Mouse (Mus musculus) embryonic facial prominence, embryonic 12.5 days (tissue): Measurements from ENCODE around the gene Clic3. TPM values are rescaled to one million over a fixed set of nuclear protein-coding genes. Genes with fewer than 3 reads are reported as not detected.

Experiments
- ATAC-seq: fragments of 200-750 bp; cut with Nextera tagmentation; 2 replicates; pipeline ENCODE4 v1.8.0; 2017; ENCODE audit not compliant: insufficient number of reproducible peaks, insufficient read depth, low FRiP score, low TSS enrichment
- H3K27ac ChIP-seq: fragments of 300-500 bp; sonication (generic); 2 replicates; pipeline ENCODE4 v1.5.1; 2016; ENCODE audit warnings: mild to moderate bottlenecking
- H3K27me3 ChIP-seq: fragments of 300-500 bp; sonication (generic); 2 replicates; pipeline ENCODE4 v1.6.1; 2016; ENCODE audit warnings: mild to moderate bottlenecking, moderate library complexity
- H3K36me3 ChIP-seq: fragments of 300-500 bp; sonication (generic); 2 replicates; pipeline ENCODE4 v1.6.1; 2016; ENCODE audit warnings: mild to moderate bottlenecking
- H3K4me1 ChIP-seq: fragments of 300-500 bp; sonication (generic); 2 replicates; pipeline ENCODE4 v1.6.1; 2016
- H3K4me2 ChIP-seq: fragments of 300-500 bp; sonication (generic); replicated peaks from 2 replicates; pipeline ENCODE4 v1.6.1; 2016; ENCODE audit warnings: mild to moderate bottlenecking, moderate library complexity
- H3K4me3 ChIP-seq: fragments of 300-500 bp; sonication (generic); 2 replicates; pipeline ENCODE4 v1.5.1; 2016; ENCODE audit warnings: mild to moderate bottlenecking
- H3K9ac ChIP-seq: fragments of 300-500 bp; sonication (generic); 2 replicates; pipeline ENCODE4 v1.6.1; 2016; ENCODE audit warnings: mild to moderate bottlenecking, moderate library complexity
- H3K9me3 ChIP-seq: fragments of 300-500 bp; sonication (generic); 2 replicates; pipeline ENCODE4 v1.6.1; 2016; ENCODE audit warnings: mild to moderate bottlenecking, moderate library complexity
- WGBS: fragments of 180-500 bp; shearing (Covaris S2); methylation state at CpG from one replicate; pipeline ENCODE4 v1.1.7; 2016; 5-methylcytosine and 5-hydroxymethylcytosine counted together
- polyA plus RNA-seq: library from polyadenylated mRNA; unstranded; fragments of >200 nt; fragmentation: Nextera tagmentation; extraction: Ambion mirVana; gene quantifications from 2 replicates; pipeline ENCODE4 v1.2.1, GENCODE M21; 2016

The Clic3 gene
- polyA plus RNA-seq, 1 experiment from 2014 or later = 1.4 TPM

GRCm38 (mm10) chr2:25429435-25430180 lies 27.0 kb upstream of the Clic3 start:
- 69% methylated on average over 5 of the region's 5 CpGs for WGBS
- Histone ChIP-seq H3K36me3 (0 out of 2 replicates have a peak, but pooled peaks cover under 1% of the 10 kb centered on the region), H3K9me3 (no peaks in the 10 kb centered on the region), H3K9ac (peak overlapping the region; percentile 73; the same call in 1 of the 2 replicates), H3K27me3 (peaks cover 43% of the 10 kb centered on the region), H3K4me3 (peak overlapping the region; percentile 80), H3K4me2 (peak overlapping the region; percentile 93), H3K4me1 (peaks cover 6% of the 10 kb centered on the region; the same call in 1 of the 2 replicates), H3K27ac (no peak overlapping the region)
- ATAC-seq = no peak

DNA sequence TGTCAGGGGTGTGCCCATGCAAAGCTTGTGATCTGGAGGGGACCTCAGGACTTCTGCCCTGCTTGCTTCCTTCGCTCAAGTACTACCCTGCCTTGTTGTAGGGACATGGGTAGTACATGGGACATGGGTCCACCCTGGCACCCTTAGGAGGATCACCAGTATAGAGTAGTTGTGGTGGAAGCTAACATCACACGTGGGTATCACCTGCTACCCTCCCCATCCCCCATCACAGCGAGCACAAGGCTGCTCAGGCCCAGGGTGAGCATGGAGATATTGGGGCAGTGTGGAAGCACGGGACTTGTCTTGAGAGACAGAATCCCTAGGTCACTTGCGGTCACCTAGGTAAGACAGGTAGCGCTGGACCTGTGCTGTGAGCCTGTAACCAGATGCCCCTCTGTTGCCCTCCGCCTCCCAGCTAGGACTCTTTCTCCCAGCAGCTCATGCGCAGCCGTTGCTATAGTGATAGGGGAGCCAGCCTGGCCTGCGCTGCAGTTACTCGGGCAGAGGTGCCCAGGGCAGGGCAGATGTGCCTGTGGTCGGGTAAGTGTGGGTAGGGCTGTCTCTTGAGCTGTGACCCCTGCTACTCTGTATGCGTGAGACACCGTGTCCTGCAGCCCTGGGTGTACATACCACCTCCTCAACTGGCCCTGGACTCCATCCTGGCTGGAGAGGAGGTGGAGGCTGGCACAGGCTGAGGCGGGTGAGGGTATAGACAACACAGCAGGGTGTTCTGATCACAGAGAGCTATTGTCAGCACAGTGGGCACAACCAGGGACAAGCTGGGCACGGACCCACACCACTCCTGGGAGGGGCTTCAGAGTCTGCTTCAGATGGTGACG lies 26.0 kb upstream of the Clic3 start:
- Histone ChIP-seq H3K36me3 (peaks cover 4% of the 10 kb centered on the region; the same call in 1 of the 2 replicates), H3K27ac (no peak overlapping the region), H3K4me2 (no peak overlapping the region), H3K4me3 (no peak overlapping the region), H3K9me3 (no peaks in the 10 kb centered on the region), H3K4me1 (peaks cover 6% of the 10 kb centered on the region; the same call in 1 of the 2 replicates), H3K27me3 (peaks cover 33% of the 10 kb centered on the region), H3K9ac (0 out of 2 replicates have a peak overlapping the region, but pooled peaks have one; percentile 19)
- ATAC-seq = no peak; the same call in 1 of the 2 replicates
- WGBS = 66% methylated on average over 17 of the region's 17 CpGs

DNA sequence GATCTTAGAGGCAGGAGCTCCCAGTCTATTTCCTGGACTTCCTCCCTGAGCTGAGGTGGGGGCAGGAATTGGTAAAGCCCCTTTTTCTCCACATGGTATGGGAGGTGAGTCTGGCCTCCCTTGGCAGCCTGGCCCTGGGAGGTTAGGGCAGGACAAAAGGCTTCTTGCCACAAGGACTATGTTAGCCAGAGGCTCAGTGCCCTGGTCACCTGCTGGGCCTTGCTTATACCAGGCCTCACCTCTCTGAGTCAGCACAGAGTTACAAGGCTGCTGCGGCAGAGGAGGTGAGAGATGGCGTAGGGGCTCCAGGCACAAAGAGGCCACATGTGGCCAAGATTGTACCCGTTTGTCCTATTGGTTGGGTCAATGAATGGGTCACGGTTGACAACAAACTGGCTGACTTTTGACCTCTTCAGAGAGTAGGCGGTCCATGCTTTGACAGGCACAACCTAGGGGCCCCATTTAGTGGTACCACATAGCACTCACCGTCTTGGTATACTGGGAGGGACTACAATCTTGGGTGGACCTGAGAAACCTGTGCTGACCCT lies 25.3 kb upstream of the Clic3 start:
- no peak for ATAC-seq
- Histone ChIP-seq H3K9me3 (no peaks in the 10 kb centered on the region), H3K4me1 (peaks cover 6% of the 10 kb centered on the region; the same call in 1 of the 2 replicates), H3K36me3 (peaks cover 4% of the 10 kb centered on the region; the same call in 1 of the 2 replicates), H3K4me2 (no peak overlapping the region), H3K27ac (no peak overlapping the region), H3K4me3 (no peak overlapping the region), H3K27me3 (peaks cover 26% of the 10 kb centered on the region), H3K9ac (no peak overlapping the region)
- 53% methylated on average over 6 of the region's 6 CpGs for WGBS

GRCm38 (mm10) chr2:25432326-25433098 lies 24.1 kb upstream of the Clic3 start:
- Histone ChIP-seq H3K9ac (no peak overlapping the region), H3K27ac (no peak overlapping the region), H3K4me3 (no peak overlapping the region), H3K27me3 (peaks cover 22% of the 10 kb centered on the region), H3K36me3 (peaks cover 14% of the 10 kb centered on the region; the same call in 1 of the 2 replicates), H3K4me2 (no peak overlapping the region), H3K4me1 (peaks cover 6% of the 10 kb centered on the region; the same call in 1 of the 2 replicates), H3K9me3 (no peaks in the 10 kb centered on the region)
- WGBS = 70% methylated on average over 11 of the region's 11 CpGs
- no peak for ATAC-seq

- H3K9me3 ChIP-seq = no peaks in the 10 kb centered on the region
- ATAC-seq = no peak
- H3K4me3 ChIP-seq = no peak overlapping the region
- peaks cover 6% of the 10 kb centered on the region; the same call in 1 of the 2 replicates for H3K4me1 ChIP-seq
- 84% methylated on average over 17 of the region's 17 CpGs for WGBS
- no peak overlapping the region for H3K9ac ChIP-seq
- H3K36me3 ChIP-seq = peaks cover 16% of the 10 kb centered on the region; the same call in 1 of the 2 replicates
- peaks cover 22% of the 10 kb centered on the region for H3K27me3 ChIP-seq
- no peak overlapping the region for H3K4me2 ChIP-seq
- no peak overlapping the region for H3K27ac ChIP-seq
Measured at GRCm38 (mm10) chr2:25433101-25433500, 23.5 kb upstream of the Clic3 start.

- peaks cover 21% of the 10 kb centered on the region; the same call in 1 of the 2 replicates for H3K36me3 ChIP-seq
- no peak for ATAC-seq
- H3K27ac ChIP-seq = no peak overlapping the region
- H3K27me3 ChIP-seq = peaks cover 16% of the 10 kb centered on the region
- no peak overlapping the region for H3K4me2 ChIP-seq
- 89% methylated on average over 8 of the region's 8 CpGs for WGBS
- no peaks in the 10 kb centered on the region for H3K9me3 ChIP-seq
- H3K9ac ChIP-seq = no peak overlapping the region
- H3K4me3 ChIP-seq = no peak overlapping the region
- peaks cover 2% of the 10 kb centered on the region; the same call in 1 of the 2 replicates for H3K4me1 ChIP-seq
Measured at GRCm38 (mm10) chr2:25434292-25434691, 22.3 kb upstream of the Clic3 start.

GRCm38 (mm10) chr2:25436286-25436820 lies 20.3 kb upstream of the Clic3 start:
- Histone ChIP-seq H3K27ac (no peak overlapping the region), H3K36me3 (peaks cover 21% of the 10 kb centered on the region; the same call in 1 of the 2 replicates), H3K4me1 (no peaks in the 10 kb centered on the region), H3K4me3 (no peak overlapping the region), H3K9me3 (no peaks in the 10 kb centered on the region), H3K27me3 (no peaks in the 10 kb centered on the region), H3K9ac (no peak overlapping the region), H3K4me2 (no peak overlapping the region)
- 92% methylated on average over 10 of the region's 10 CpGs for WGBS
- ATAC-seq = no peak

DNA sequence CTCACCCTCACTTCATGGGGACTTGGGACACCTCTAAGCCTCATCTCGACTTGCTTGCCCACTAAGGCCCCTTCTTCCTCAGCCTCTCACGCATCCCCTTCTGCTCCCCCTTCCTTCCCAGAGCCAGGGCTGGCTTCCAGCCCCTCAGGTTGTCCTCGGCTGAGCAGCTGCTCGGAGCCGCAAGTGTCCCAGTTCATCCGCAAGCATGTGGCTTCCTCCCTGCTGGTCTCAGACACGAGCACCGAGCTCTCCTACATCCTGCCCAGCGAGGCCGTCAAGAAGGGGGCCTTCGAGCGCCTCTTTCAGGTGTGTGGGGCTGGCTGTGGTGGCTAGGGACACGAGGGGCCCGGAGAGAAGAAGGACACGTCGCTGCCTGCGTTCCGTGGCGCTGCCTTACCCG lies 15.6 kb upstream of the Clic3 start:
- no peak for ATAC-seq
- no peaks in the 10 kb centered on the region for H3K27me3 ChIP-seq
- no peaks in the 10 kb centered on the region for H3K4me1 ChIP-seq
- H3K4me2 ChIP-seq = no peak overlapping the region
- H3K4me3 ChIP-seq = no peak overlapping the region
- H3K27ac ChIP-seq = no peak overlapping the region
- H3K9me3 ChIP-seq = no peaks in the 10 kb centered on the region
- peaks cover 17% of the 10 kb centered on the region; the same call in 1 of the 2 replicates for H3K36me3 ChIP-seq
- WGBS = 85% methylated on average over 20 of the region's 20 CpGs
- H3K9ac ChIP-seq = no peak overlapping the region

- Histone ChIP-seq H3K9ac (no peak overlapping the region), H3K4me1 (no peaks in the 10 kb centered on the region), H3K4me2 (no peak overlapping the region), H3K4me3 (no peak overlapping the region), H3K36me3 (peaks cover 6% of the 10 kb centered on the region; the same call in 1 of the 2 replicates), H3K9me3 (no peaks in the 10 kb centered on the region), H3K27me3 (no peaks in the 10 kb centered on the region), H3K27ac (no peak overlapping the region)
- no peak for ATAC-seq
- 89% methylated on average over 14 of the region's 14 CpGs for WGBS
Measured at GRCm38 (mm10) chr2:25442682-25443081, 14.0 kb upstream of the Clic3 start.

DNA sequence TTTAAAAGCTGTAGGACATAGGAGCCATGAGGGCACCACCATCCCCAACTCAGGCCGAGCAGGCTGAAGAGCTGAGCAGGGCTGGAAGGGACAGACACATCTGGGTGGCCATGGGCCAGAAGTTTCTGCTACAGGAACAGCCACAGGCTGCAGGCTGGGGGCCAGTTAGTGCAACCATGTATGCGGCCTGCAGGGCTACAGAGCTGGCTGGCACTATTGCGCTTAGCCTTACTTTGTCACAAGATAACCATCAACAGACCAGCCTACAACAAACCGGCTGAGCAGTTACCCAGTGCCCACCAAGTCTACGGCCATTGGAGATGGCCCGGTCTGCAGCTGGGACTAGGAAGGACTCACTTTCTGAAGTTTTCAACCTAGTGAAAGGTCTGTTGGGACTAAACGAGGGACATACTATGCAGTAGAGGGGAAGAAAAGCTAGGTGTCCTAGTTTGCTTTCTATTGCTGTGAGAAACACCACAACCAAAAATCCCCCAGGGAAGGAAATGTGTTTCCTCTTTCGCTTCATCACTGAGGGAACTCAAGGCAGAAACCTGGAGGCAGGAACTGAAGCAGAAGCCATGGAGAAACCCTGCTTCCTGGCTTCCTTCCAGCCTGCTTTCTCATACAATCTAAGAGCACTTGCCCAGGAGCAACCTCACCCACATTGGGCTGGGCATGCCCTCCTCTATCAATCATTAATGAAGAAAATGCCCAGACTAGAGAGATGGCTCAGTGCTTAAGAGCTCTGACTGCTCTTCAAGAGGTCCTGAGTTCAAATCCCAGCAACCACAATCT lies 5.6 kb upstream of the Clic3 start:
- Histone ChIP-seq H3K4me2 (no peak overlapping the region), H3K27me3 (no peaks in the 10 kb centered on the region), H3K36me3 (no peaks in the 10 kb centered on the region), H3K27ac (no peak overlapping the region), H3K4me3 (no peak overlapping the region), H3K9me3 (no peaks in the 10 kb centered on the region), H3K4me1 (no peaks in the 10 kb centered on the region), H3K9ac (no peak overlapping the region)
- no peak for ATAC-seq
- WGBS = 82% methylated on average over 8 of the region's 8 CpGs
